Mouse (Mus musculus) adrenal gland, adult 18-20 months (tissue): ENCODE results near the gene Mrpl39. TPM values are rescaled to one million over a fixed set of nuclear protein-coding genes. Genes with fewer than 3 reads are reported as not detected.
A peak's percentile ranks its signal among the peaks of the same experiment; 100 is the strongest.

Experiments used
- DNase-seq, 2 experiments: peaks; one replicate each; pipeline ENCODE4 v3.0.0; 2021 to 2022; ENCODE audit warnings: low spot score in 2 of 2
- microRNA-seq, 2 experiments: library from miRNA; unstranded; fragments of <30 nt; microRNA quantifications; one replicate each; pipeline ENCODE4 v1.2.0; 2021; ENCODE audit warnings: borderline number of aligned reads in 2 of 2
- total RNA-seq, 2 experiments: library from RNA; stranded (reverse); gene quantifications; 1 replicate in 1 of 2; 2 replicates in 1 of 2; pipeline ENCODE4 v1.2.3; 2021

Gene Mrpl39
- total RNA-seq, 2 experiments from 2014 or later: 43.8 to 44.5 TPM

GRCm38 (mm10) chr16:84702230-84703128 is 33.1 kb downstream of the Mrpl39 start:
- peak; percentile 11 to 39 for DNase-seq

GRCm38 (mm10) chr16:84701041-84701440 is 34.5 kb downstream of the Mrpl39 start:
- no peak for DNase-seq

GRCm38 (mm10) chr16:84698708-84699107 is 36.8 kb downstream of the Mrpl39 start:
- no peak for DNase-seq

GRCm38 (mm10) chr16:84696178-84696577 is 39.4 kb downstream of the Mrpl39 start:
- no peak for DNase-seq

- DNase-seq: no peak
These were observed 53.6 kb downstream of the Mrpl39 start for GRCm38 (mm10) chr16:84681991-84682390.

- no peak for DNase-seq
These were observed 54.8 kb downstream of the Mrpl39 start for GRCm38 (mm10) chr16:84680760-84681159.

GRCm38 (mm10) chr16:84677292-84677691 is 58.2 kb downstream of the Mrpl39 start:
- DNase-seq: no peak

Small RNA genes lying within 50 kb of the gene (microRNA-seq; reads per million reads assigned to microRNA genes)
- 400 to 405 reads per million in 2 experiments for gene Mir155

Other genes with a start within 250 kb of the Mrpl39 start
- gene A730009L09Rik, start 220.6 kb downstream of the Mrpl39 start, total RNA-seq: not detected
- 10 to 100 TPM; 10.6 to 13.9 TPM for gene Jam2, start 38.4 kb upstream of the Mrpl39 start, total RNA-seq
- gene Gabpa, start 99.2 kb upstream of the Mrpl39 start, total RNA-seq: 10 to 100 TPM; 32.9 to 34.3 TPM
- gene Atp5j, start 99.9 kb upstream of the Mrpl39 start, total RNA-seq: 100 to 1,000 TPM; 410 to 505 TPM